Mouse (Mus musculus): ENCODE results near the gene Mrgprg.

The Mrgprg gene

GRCm38 (mm10) chr7:143755357-143756124, 11.3 kb downstream of the Mrgprg start:
- DNase-seq (ENCODE audit: low spot score): no peak

- peak; percentile 29 for DNase-seq (ENCODE audit: low spot score)
These were observed 12.6 kb downstream of the Mrgprg start for GRCm38 (mm10) chr7:143753990-143754715.

- no peak for DNase-seq (ENCODE audit: low spot score)
These were observed 14.2 kb downstream of the Mrgprg start for GRCm38 (mm10) chr7:143752606-143753005.

GRCm38 (mm10) chr7:143752056-143752455, 14.7 kb downstream of the Mrgprg start:
- no peak for DNase-seq (ENCODE audit: low spot score)

- DNase-seq (ENCODE audit: low spot score): no peak
These were observed 15.4 kb downstream of the Mrgprg start for GRCm38 (mm10) chr7:143751380-143751779.

GRCm38 (mm10) chr7:143749045-143749444, 17.7 kb downstream of the Mrgprg start:
- DNase-seq (ENCODE audit: low spot score): no peak

- DNase-seq (ENCODE audit: low spot score): peak; percentile 39
These were observed 18.5 kb downstream of the Mrgprg start for GRCm38 (mm10) chr7:143748041-143748868.

- no peak for DNase-seq (ENCODE audit: low spot score)
These were observed 26.1 kb downstream of the Mrgprg start for GRCm38 (mm10) chr7:143740653-143741052.

- DNase-seq (ENCODE audit: low spot score): no peak
These were observed 27.0 kb downstream of the Mrgprg start for GRCm38 (mm10) chr7:143739511-143740461.

- no peak for DNase-seq (ENCODE audit: low spot score)
These were observed 28.2 kb downstream of the Mrgprg start for GRCm38 (mm10) chr7:143738601-143739006.

GRCm38 (mm10) chr7:143738194-143738593, 28.6 kb downstream of the Mrgprg start:
- no peak for DNase-seq (ENCODE audit: low spot score)

- no peak for DNase-seq (ENCODE audit: low spot score)
These were observed 33.0 kb downstream of the Mrgprg start for GRCm38 (mm10) chr7:143733746-143734145.

- no peak for DNase-seq (ENCODE audit: low spot score)
These were observed 36.9 kb downstream of the Mrgprg start for GRCm38 (mm10) chr7:143729886-143730285.

GRCm38 (mm10) chr7:143726396-143726795, 40.4 kb downstream of the Mrgprg start:
- no peak for DNase-seq (ENCODE audit: low spot score)

- DNase-seq (ENCODE audit: low spot score): no peak
These were observed 43.0 kb downstream of the Mrgprg start for GRCm38 (mm10) chr7:143723841-143724240.

- DNase-seq (ENCODE audit: low spot score): no peak
These were observed 44.1 kb downstream of the Mrgprg start for GRCm38 (mm10) chr7:143722646-143723045.

- no peak for DNase-seq (ENCODE audit: low spot score)
These were observed 49.0 kb downstream of the Mrgprg start for GRCm38 (mm10) chr7:143717811-143718210.

Data from c-Kit-positive CD71-positive TER-119-positive erythroid progenitor cells, embryonic 14.5 days (primary cell).